ENCODE assay signal across 9 mouse cellular contexts in genomic region chr4:128897911-128898421, GRCm38 (mm10). TPM values are rescaled to one million over a fixed set of nuclear protein-coding genes. Genes with fewer than 3 reads are reported as not detected.
DNase-seq lines count a peak whose midpoint lies in the region; ATAC-seq lines count a peak whose summit lies in the region.
"Had no signal": no experiment of that assay in that cellular context is flagged by ENCODE, and none has a peak within 500 bp of the region (broad histone marks: within the 10 kb centered on the region; RNA-seq: fewer than 3 reads in every experiment).

No protein-coding gene starts in this region.

- no peaks in the 10 kb centered on the region for H3K9me3 ChIP-seq in limb, embryonic 10.5 days (replicated peaks)
- H3K9me3 ChIP-seq in stomach, embryonic 16.5 days (replicated peaks; ENCODE audit: control insufficient read depth, low read length): no peaks in the 10 kb centered on the region
- H3K9me3 ChIP-seq: liver, embryonic 13.5 days had no signal

- intact Hi-C loops in heart, postnatal 10 days (cut with DNase I): no loop called here

- H3K27me3 ChIP-seq in limb, embryonic 10.5 days (ENCODE audit: low read depth, poor library complexity, severe bottlenecking): no peaks in the 10 kb centered on the region
- H3K27me3 ChIP-seq in stomach, embryonic 16.5 days (ENCODE audit: control insufficient read depth, insufficient read depth, low read length): no peaks in the 10 kb centered on the region
- H3K27me3 ChIP-seq: liver, embryonic 13.5 days had no signal

- peak; percentile 77 for DNase-seq in brain, adult 2 months (ENCODE audit: low read depth, low spot score)
- DNase-seq in cerebellum, postnatal 10 days: peak; percentile 37 to 53
- DNase-seq in heart, postnatal 10 days: peak; percentile 31 to 32
- DNase-seq in limb, embryonic 10.5 days (ENCODE audit: low spot score): peak; percentile 80
- no peak for DNase-seq in right cerebral cortex, postnatal 25 days
- DNase-seq in layer of hippocampus, postnatal 14 days (ENCODE audit: low spot score in 2 of 2): no peak
- DNase-seq: liver, embryonic 13.5 days had no signal

- 2% methylated on average over 6 of the region's 7 CpGs for WGBS in limb, embryonic 10.5 days
- 8% methylated on average over 7 of the region's 7 CpGs for WGBS in stomach, embryonic 16.5 days

- peak; percentile 48 for ATAC-seq in stomach, embryonic 16.5 days (ENCODE audit: insufficient read depth, low FRiP score)
- ATAC-seq in activated CD4-positive, CD25-positive, alpha-beta regulatory T cell, adult 4 months: no peak

- H3K27ac ChIP-seq in limb, embryonic 10.5 days: peak overlapping the region; percentile 97
- H3K27ac ChIP-seq in stomach, embryonic 16.5 days (ENCODE audit: low read length): no peak overlapping the region
- H3K27ac ChIP-seq: liver, embryonic 13.5 days had no signal

- peak overlapping the region; percentile 9; the same call in 1 of the 2 replicates for H3K4me3 ChIP-seq in limb, embryonic 10.5 days
- no peak overlapping the region for H3K4me3 ChIP-seq in stomach, embryonic 16.5 days (replicated peaks; ENCODE audit: low read length)
- H3K4me3 ChIP-seq: liver, embryonic 13.5 days had no signal

- H3K4me2 ChIP-seq in stomach, embryonic 16.5 days (ENCODE audit: low read depth, low read length): no peak overlapping the region
- H3K4me2 ChIP-seq: liver, embryonic 13.5 days had no signal

- H3K36me3 ChIP-seq in limb, embryonic 10.5 days: peaks cover 20% of the 10 kb centered on the region
- no peaks in the 10 kb centered on the region for H3K36me3 ChIP-seq in stomach, embryonic 16.5 days (ENCODE audit: control insufficient read depth, insufficient read depth, low read length)
- H3K36me3 ChIP-seq: liver, embryonic 13.5 days had no signal

- H3K4me1 ChIP-seq in limb, embryonic 10.5 days: peaks cover 48% of the 10 kb centered on the region
- H3K4me1 ChIP-seq in stomach, embryonic 16.5 days (ENCODE audit: control insufficient read depth, insufficient read depth, low read length): peaks cover 23% of the 10 kb centered on the region

- H3K9ac ChIP-seq in stomach, embryonic 16.5 days (ENCODE audit: low read length): no peak overlapping the region
- H3K9ac ChIP-seq: liver, embryonic 13.5 days had no signal

RNA-seq across cellular contexts. Expression of gene Trim62, which starts 14.6 kb away (rescaled TPM):
- 1 to 10 TPM; 2.3 to 2.5 TPM for total RNA-seq in heart, postnatal 10 days (2021)
- polyA plus RNA-seq in limb, embryonic 10.5 days (2016; fragmentation: Nextera tagmentation; extraction: Ambion mirVana): 6.4 and 8.2 TPM in 2 replicates
- 2.0 and 2.8 TPM in 2 replicates for polyA plus RNA-seq in stomach, embryonic 16.5 days (2015; fragmentation: Nextera tagmentation; extraction: Ambion mirVana)
- 1 to 10 TPM in 1 of 2 experiments, under 1 TPM in 1; 0.96 to 1.6 TPM for polyA plus RNA-seq in activated CD4-positive, CD25-positive, alpha-beta regulatory T cell, adult 4 months (2017; shearing (Covaris generic))
- 10 to 100 TPM; 17.8 to 19.5 TPM for total RNA-seq in layer of hippocampus, postnatal 14 days (2021)

Comparison
In these comparisons a context has a peak if more than half of its experiments do, and no peak if none do; other contexts are left out.
1. DNase-seq: peak in brain, adult 2 months (single experiment), cerebellum, postnatal 10 days (2 of 2), heart, postnatal 10 days (2 of 2) and limb, embryonic 10.5 days (single experiment); none in right cerebral cortex, postnatal 25 days (single experiment) and layer of hippocampus, postnatal 14 days (0 of 2).